Mouse (Mus musculus) testis, postnatal 10 days (tissue): ENCODE results near the gene Pacrg.

ENCODE experiments used
- DNase-seq: peaks from one replicate; pipeline ENCODE4 v3.0.0; 2021; ENCODE audit warnings: low spot score

The Pacrg gene

GRCm38 (mm10) chr17:10490374-10491169 lies 349.5 kb downstream of the Pacrg start:
- no peak for DNase-seq

DNA sequence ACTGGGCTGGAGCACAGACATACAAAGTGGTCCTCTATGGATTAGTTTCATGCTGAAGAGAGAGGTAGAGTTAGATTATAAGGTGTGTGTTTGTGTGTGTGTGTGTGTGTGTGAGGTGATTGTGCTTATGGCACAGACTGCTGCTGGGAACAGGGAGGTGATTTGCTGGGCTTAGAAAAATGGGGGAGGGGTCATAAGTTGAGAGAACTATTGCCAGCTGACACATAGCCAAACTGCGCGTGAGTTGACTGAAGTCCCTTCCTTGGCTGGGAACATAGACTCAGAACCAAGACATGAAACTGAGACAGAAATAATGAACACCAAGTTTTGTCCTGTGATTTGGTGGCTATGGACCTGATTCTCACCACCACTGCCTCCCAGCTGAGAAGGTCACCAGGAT lies 351.2 kb downstream of the Pacrg start:
- DNase-seq: no peak

- DNase-seq: no peak
Observed at GRCm38 (mm10) chr17:10483945-10484546, 356.1 kb downstream of the Pacrg start.

- DNase-seq: no peak
Observed at GRCm38 (mm10) chr17:10481081-10481480, 359.0 kb downstream of the Pacrg start.

DNA sequence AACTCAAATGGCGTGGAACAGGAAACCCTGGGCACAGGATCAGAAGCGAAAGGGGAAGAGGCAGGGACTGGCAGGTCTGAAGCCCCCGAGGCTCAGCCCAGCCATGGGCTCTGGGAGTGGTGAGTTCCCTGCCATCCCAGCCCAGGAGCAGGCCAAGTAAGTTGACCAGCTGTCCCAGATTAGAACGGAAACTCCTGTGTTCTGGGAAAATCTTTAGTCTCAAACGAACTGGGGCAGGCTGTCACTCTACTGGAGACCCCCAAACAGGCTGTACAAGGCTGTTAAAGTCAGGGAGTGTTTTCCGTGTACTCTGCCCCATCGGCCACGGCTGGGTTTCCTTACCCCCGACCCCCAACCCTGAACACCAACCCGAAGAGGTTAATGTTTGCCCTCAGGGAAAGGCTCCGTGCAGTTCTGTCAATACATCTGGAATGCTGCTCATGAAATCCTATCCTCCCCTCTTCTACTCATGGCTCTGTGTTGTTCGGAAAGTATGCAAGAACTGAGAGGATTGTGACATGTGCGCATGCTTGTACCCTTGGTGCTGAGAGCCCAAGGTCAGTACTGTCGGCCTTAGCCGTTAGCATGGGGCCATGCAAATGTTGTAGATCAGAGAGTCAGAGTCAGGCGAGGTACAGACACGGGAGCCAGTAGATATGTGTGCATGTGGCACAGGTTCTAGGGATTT lies 360.9 kb downstream of the Pacrg start:
- DNase-seq: no peak

DNA sequence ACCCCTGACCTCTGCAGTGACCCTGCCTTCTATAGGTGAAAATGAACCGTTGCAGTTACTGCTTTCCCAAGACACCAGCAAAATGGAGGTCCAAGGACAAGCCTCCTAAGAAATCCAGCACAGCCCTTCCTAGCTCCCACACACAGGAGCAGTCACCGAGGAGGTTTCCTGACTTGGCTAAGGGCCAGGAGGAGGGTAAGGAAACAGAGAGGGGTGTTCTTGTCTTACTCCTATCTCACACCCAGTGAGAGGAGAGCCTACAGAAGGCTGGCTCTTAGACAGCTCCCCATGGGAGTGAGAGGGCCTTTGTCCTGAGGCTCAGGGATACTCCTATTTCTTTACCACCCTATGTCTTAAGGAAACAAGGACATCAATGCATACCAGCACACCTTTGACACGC lies 361.7 kb downstream of the Pacrg start:
- DNase-seq: peak; percentile 72

- DNase-seq: no peak
Observed at GRCm38 (mm10) chr17:10476807-10477206, 363.3 kb downstream of the Pacrg start.

GRCm38 (mm10) chr17:10474972-10475371 lies 365.1 kb downstream of the Pacrg start:
- no peak for DNase-seq

DNA sequence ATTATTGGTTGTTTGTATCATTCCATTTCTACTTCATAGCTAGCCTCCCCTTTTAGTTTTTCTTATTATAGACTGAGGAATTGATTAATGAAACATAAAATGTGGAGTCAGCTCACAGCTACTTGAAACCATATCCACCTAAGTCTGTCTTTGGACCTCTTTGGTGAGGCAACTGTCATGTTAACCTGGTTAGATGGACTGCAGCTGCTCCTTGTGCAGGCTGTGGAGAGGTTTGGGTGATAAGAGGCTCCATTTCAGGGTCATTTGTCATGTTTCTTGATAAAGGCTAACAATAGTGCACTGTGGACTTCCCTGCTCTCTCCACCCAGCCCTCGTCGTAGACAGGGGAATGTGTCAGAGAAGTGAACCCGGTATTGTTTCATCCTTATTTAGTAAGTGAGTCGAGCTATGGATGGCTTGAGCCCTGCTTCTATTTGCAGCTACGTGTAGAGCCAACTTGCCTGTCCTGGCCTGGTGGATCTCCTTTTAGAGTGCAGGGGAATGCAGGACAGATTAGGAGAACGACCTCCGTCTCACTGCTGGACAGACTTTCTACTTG lies 366.2 kb downstream of the Pacrg start:
- no peak for DNase-seq

DNA sequence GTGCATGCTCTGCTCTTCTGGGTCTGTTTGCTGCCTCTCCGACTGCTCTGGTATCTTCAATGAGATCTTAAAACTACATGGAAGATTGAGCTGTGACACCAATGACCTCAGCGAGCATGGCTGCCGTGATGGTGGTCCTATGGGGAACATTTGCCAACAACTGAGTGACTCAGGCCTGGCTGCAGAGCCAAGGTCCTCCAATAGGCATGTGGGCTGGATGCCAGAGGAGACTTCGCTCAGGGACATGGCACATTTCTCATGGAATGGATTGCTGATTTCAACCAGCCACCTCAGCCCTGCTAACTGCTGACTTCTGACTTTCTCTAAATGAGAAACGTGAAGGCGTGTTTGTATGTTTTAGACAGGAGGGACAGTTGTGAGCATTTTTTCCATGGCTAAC lies 366.9 kb downstream of the Pacrg start:
- no peak for DNase-seq

- no peak for DNase-seq
Observed at GRCm38 (mm10) chr17:10469874-10470568, 370.1 kb downstream of the Pacrg start.

DNA sequence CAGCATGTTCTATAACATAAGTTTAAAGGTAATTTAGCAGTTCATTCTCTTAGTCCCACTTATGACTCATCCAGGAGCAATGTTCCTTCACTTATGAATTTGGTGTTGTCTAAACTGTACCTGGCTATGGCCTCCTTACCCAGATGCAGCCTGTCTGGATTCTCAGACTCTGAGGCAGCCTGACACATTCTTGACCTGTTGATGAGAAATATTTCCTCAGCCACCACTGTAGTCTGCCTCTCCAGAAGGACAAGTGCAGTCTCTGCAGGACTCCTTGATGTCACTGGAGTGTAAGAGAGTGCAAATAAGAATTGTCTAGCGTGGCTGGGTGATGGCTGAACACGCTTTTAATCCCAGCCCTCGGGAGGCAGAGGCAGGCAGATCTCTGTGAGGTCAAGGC lies 373.0 kb downstream of the Pacrg start:
- DNase-seq: no peak

DNA sequence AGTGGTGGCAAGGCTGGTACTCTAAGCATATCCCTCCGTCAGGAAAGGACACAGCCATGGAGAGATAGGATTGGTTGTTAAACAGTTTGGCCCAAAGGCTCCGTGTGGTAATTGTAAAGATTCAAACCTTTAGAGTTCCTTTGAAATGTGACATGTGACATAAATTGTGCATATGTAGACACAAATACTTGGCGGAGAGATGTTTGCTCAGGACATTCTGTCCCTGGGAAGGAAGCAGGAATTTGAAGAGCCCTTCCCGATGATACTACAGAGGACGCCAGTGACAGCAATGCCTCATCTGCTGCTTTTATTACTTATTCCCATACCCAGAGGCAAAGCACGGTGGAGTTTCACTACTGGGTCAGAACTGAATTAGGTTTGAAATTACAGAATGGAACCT lies 374.6 kb downstream of the Pacrg start:
- DNase-seq: no peak

- DNase-seq: no peak
Observed at GRCm38 (mm10) chr17:10464700-10465099, 375.4 kb downstream of the Pacrg start.

GRCm38 (mm10) chr17:10463626-10464025 lies 376.5 kb downstream of the Pacrg start:
- DNase-seq: no peak

GRCm38 (mm10) chr17:10460916-10461315 lies 379.2 kb downstream of the Pacrg start:
- DNase-seq: no peak

DNA sequence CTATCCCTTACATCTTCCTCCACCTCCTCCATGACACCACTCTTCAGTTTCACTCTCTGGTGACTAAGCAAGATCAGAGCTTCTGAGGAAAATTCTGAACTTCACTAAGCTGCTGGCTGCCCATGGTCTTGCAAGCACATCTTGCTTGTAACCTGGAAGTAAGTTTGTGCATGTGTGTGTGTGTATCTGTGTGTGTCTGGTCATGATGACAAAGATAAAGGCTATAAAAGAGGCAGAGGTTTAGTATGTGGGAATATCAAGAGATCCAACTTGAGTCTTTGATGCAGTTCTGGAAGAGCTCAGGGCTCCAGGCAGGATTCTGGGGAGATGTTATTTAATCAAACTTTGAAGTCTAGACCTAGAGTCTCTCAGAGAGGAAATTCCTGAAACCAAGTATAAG lies 381.4 kb downstream of the Pacrg start:
- DNase-seq: no peak

- DNase-seq: no peak
Observed at GRCm38 (mm10) chr17:10456409-10456808, 383.7 kb downstream of the Pacrg start.

DNA sequence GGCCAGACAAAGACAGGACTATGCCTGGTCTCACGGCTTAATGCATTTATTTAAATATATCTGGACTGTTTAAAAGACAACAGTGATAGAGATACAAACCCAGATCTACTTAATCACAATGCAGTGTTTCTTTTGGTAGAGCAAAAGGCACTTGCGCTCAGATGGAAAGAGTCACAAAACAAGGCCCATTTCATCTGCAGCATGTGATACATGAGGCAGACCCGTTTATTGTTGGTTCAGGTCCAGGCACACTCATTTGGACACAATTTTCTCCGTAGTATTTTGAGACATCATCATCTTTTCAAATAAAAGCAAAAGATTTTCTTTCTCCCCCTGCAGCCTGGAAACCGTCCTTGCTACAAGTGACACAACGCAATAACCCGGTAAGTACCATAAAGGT lies 384.1 kb downstream of the Pacrg start:
- no peak for DNase-seq

GRCm38 (mm10) chr17:10454406-10454805 lies 385.7 kb downstream of the Pacrg start:
- DNase-seq: no peak

DNA sequence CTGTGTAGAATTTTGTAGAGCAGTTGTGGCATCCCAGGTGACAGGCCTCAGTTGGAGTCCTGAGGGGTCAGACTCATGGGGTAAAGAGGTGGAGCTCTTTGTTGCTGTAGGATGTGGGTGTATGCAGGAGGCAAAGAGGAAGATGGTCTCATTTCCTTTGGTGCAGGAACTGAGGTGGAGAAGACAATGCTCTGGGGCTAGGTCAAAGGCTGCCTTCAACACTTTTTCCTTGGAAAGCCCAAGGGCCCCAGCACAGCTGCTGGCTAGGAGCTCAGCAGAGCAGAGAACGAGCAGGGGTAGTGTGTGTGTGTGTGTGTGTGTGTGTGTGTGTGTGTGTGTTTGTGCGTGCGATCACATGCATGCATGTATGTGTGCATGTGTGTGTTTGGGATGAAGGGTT lies 387.3 kb downstream of the Pacrg start:
- no peak for DNase-seq
